Mouse (Mus musculus) liver, adult 2 months (tissue): ENCODE measurements at regions not wholly inside any gene's neighbourhood (a gene's known extent, or its start where the extent isn't known, plus 50 kb on each side); places are given as distances from the start of the nearest gene placed in this dataset.

ENCODE experiments used
- DNase-seq: peaks from one replicate; pipeline ENCODE4 v3.0.0-alpha.2; 2011; ENCODE audit warnings: low read depth, low spot score; ENCODE audit errors: extremely low read depth
- H3K27ac ChIP-seq: fragments of 200-500 bp; replicated peaks from 2 replicates; pipeline ENCODE4 v1.5.1; 2012; ENCODE audit warnings: low read depth, mild to moderate bottlenecking, control low read depth, inconsistent platforms, low read length; ENCODE audit not compliant: insufficient read depth
- H3K27me3 ChIP-seq: fragments of 200-500 bp; 2 replicates; pipeline ENCODE4 v1.6.1; 2012; ENCODE audit warnings: mild to moderate bottlenecking, moderate library complexity, low read length, inconsistent platforms; ENCODE audit not compliant: control insufficient read depth, insufficient read depth
- H3K36me3 ChIP-seq: fragments of 200-500 bp; 2 replicates; pipeline ENCODE4 v1.6.1; 2012; ENCODE audit warnings: low read length, inconsistent platforms; ENCODE audit not compliant: control insufficient read depth, insufficient read depth
- H3K4me1 ChIP-seq: fragments of 200-500 bp; 2 replicates; pipeline ENCODE4 v1.6.1; 2011; ENCODE audit warnings: low read length; ENCODE audit not compliant: control insufficient read depth, insufficient read depth
- H3K4me3 ChIP-seq: fragments of 200-500 bp; 2 replicates; pipeline ENCODE4 v1.5.1; 2011; ENCODE audit warnings: low read depth, mild to moderate bottlenecking, control low read depth, low read length, moderate library complexity; ENCODE audit not compliant: insufficient read depth
- H3K79me2 ChIP-seq: fragments of 200-500 bp; 2 replicates; pipeline ENCODE4 v1.6.1; 2012; ENCODE audit warnings: inconsistent platforms, mild to moderate bottlenecking, low read length, moderate library complexity; ENCODE audit not compliant: control insufficient read depth, insufficient read depth
- H3K9ac ChIP-seq: fragments of 200-500 bp; 2 replicates; pipeline ENCODE4 v1.6.1; 2012; ENCODE audit warnings: low read depth, mild to moderate bottlenecking, control low read depth, inconsistent platforms, low read length
- CTCF ChIP-seq: fragments of 200-500 bp; IDR thresholded peaks from 2 replicates; pipeline ENCODE4 v1.5.1; 2011; ENCODE audit warnings: low read depth, low read length, control low read depth
- POLR2A ChIP-seq: fragments of 200-500 bp; IDR thresholded peaks from 2 replicates; pipeline ENCODE4 v1.6.1; 2011; ENCODE audit warnings: low read length, control low read depth; ENCODE audit not compliant: insufficient read depth; ENCODE audit errors: extremely low read depth
- WGBS: fragments of 180-500 bp; shearing (Covaris S2); methylation state at CpG from one replicate; pipeline ENCODE4 v1.1.7; 2018; 5-methylcytosine and 5-hydroxymethylcytosine counted together

GRCm38 (mm10) chr5:84848765-84849164 lies 431.6 kb upstream of the Epha5 start:
- no peak overlapping the region for H3K27ac ChIP-seq
- TF ChIP-seq POLR2A (no peak), CTCF (no peak)
- H3K4me3 ChIP-seq, result no peak overlapping the region
- no peak for DNase-seq
- no peaks in the 10 kb centered on the region for H3K36me3 ChIP-seq
- H3K79me2 ChIP-seq, result no peaks in the 10 kb centered on the region
- H3K27me3 ChIP-seq, result no peaks in the 10 kb centered on the region
- 57% methylated on average over 2 of the region's 2 CpGs for WGBS
- H3K9ac ChIP-seq, result no peak overlapping the region
- no peaks in the 10 kb centered on the region for H3K4me1 ChIP-seq

GRCm38 (mm10) chr5:84811460-84811859 lies 394.3 kb upstream of the Epha5 start:
- DNase-seq, result no peak
- Histone ChIP-seq H3K27me3 (no peaks in the 10 kb centered on the region), H3K4me3 (no peak overlapping the region), H3K4me1 (no peaks in the 10 kb centered on the region), H3K27ac (no peak overlapping the region), H3K36me3 (no peaks in the 10 kb centered on the region), H3K79me2 (no peaks in the 10 kb centered on the region), H3K9ac (no peak overlapping the region)
- TF ChIP-seq CTCF (no peak), POLR2A (no peak)
- WGBS, result 81% methylated on average over 2 of the region's 2 CpGs

- no peak overlapping the region for H3K4me3 ChIP-seq
- 76% methylated on average over 3 of the region's 3 CpGs for WGBS
- H3K27ac ChIP-seq, result no peak overlapping the region
- H3K27me3 ChIP-seq, result no peaks in the 10 kb centered on the region
- DNase-seq, result no peak
- TF ChIP-seq POLR2A (no peak), CTCF (no peak)
- no peak overlapping the region for H3K9ac ChIP-seq
- no peaks in the 10 kb centered on the region for H3K36me3 ChIP-seq
- H3K4me1 ChIP-seq, result no peaks in the 10 kb centered on the region
- H3K79me2 ChIP-seq, result no peaks in the 10 kb centered on the region
These were observed 393.7 kb upstream of the Epha5 start for GRCm38 (mm10) chr5:84810844-84811243.

- Histone ChIP-seq H3K4me3 (no peak overlapping the region), H3K27me3 (no peaks in the 10 kb centered on the region), H3K4me1 (no peaks in the 10 kb centered on the region), H3K36me3 (no peaks in the 10 kb centered on the region), H3K79me2 (no peaks in the 10 kb centered on the region), H3K27ac (no peak overlapping the region), H3K9ac (no peak overlapping the region)
- WGBS, result 73% methylated on average over 1 of the region's 1 CpGs
- no peak for TF ChIP-seq CTCF
- no peak for TF ChIP-seq POLR2A
- no peak for DNase-seq
These were observed 345.4 kb upstream of the Epha5 start for GRCm38 (mm10) chr5:84762618-84763017.

GRCm38 (mm10) chr5:84752053-84752452 lies 334.9 kb upstream of the Epha5 start:
- H3K79me2 ChIP-seq, result no peaks in the 10 kb centered on the region
- H3K9ac ChIP-seq, result no peak overlapping the region
- no peaks in the 10 kb centered on the region for H3K4me1 ChIP-seq
- H3K4me3 ChIP-seq, result no peak overlapping the region
- no peaks in the 10 kb centered on the region for H3K36me3 ChIP-seq
- no peak overlapping the region for H3K27ac ChIP-seq
- no peak for TF ChIP-seq POLR2A
- no peak for TF ChIP-seq CTCF
- no peaks in the 10 kb centered on the region for H3K27me3 ChIP-seq
- DNase-seq, result no peak

GRCm38 (mm10) chr5:84705436-84705835 lies 288.3 kb upstream of the Epha5 start:
- 70% methylated on average over 2 of the region's 2 CpGs for WGBS

More at GRCm38 (mm10) chr5:84705436-84705835, 288.3 kb upstream of the Epha5 start:
- TF ChIP-seq CTCF (no peak), POLR2A (no peak)
- Histone ChIP-seq H3K9ac (no peak overlapping the region), H3K27me3 (no peaks in the 10 kb centered on the region), H3K4me3 (no peak overlapping the region), H3K27ac (no peak overlapping the region), H3K36me3 (no peaks in the 10 kb centered on the region), H3K79me2 (no peaks in the 10 kb centered on the region), H3K4me1 (no peaks in the 10 kb centered on the region)
- DNase-seq, result peak; percentile 10
